Mouse (Mus musculus) cerebellum, adult (tissue): Measurements from ENCODE around the gene Mars2.

ENCODE experiments used
- ATAC-seq: cut with Nextera tagmentation; 2 replicates; pipeline ENCODE4 v1.9.2; 2017; ENCODE audit warnings: mild to moderate bottlenecking, moderate library complexity, mixed read lengths; ENCODE audit not compliant: insufficient number of reproducible peaks, low FRiP score, low TSS enrichment

Mars2 gene

GRCm38 (mm10) chr1:55217191-55217590, 19.8 kb upstream of the Mars2 start:
- no peak for ATAC-seq

GRCm38 (mm10) chr1:55221352-55221751, 15.6 kb upstream of the Mars2 start:
- no peak for ATAC-seq

- ATAC-seq, result no peak
Observed at GRCm38 (mm10) chr1:55223026-55223425, 14.0 kb upstream of the Mars2 start.

- ATAC-seq, result no peak
Observed at GRCm38 (mm10) chr1:55224111-55224510, 12.9 kb upstream of the Mars2 start.

- ATAC-seq, result no peak
Observed at GRCm38 (mm10) chr1:55225398-55225797, 11.6 kb upstream of the Mars2 start.

DNA sequence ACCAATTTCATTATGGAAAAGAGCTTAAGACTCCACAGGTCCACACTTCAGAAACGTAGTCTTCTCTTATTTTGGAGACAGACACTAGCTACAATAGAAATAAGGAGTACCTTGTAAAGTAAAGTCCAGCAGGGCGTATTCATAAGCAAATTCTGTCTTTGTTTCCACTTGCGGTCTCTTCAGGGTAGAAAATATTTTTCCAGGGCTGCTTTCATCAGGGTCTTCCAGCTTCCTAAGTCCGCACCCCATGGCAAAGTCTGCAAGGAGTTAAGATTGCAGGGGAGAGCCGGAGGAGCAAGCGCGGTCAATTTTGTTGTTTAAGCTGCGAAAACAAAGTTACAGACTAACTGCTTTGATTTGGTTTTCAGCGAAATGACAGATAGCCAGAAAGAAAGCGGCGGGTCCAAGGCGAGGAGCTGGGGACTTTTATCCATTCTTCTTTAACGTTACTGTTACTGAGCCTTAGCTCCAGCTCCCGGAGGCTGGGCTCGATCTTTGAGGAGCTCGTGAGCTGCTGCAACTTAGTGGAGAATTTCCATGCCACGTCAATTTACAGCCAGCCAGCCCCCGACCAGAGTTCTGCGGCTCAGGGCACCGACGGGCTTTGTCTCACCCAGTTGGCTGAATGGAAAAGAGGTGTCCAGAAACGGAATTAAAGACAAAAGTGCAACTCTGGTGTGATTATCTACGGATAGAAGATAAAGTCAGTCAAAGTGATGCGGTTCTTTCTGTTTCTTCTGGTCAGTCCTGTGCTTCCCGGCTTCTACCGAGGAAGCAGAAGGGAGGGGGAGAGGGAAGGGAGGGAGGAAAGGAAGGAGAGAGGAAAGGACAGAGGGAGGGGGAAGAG, 10.7 kb upstream of the Mars2 start, which contains the start of gene Rftn2:
Gene Rftn2, minus strand, starts transcription at position 772 of the 847 bp plus-strand sequence.
- no peak for ATAC-seq

GRCm38 (mm10) chr1:55227376-55227775, 9.6 kb upstream of the Mars2 start:
- no peak for ATAC-seq

DNA sequence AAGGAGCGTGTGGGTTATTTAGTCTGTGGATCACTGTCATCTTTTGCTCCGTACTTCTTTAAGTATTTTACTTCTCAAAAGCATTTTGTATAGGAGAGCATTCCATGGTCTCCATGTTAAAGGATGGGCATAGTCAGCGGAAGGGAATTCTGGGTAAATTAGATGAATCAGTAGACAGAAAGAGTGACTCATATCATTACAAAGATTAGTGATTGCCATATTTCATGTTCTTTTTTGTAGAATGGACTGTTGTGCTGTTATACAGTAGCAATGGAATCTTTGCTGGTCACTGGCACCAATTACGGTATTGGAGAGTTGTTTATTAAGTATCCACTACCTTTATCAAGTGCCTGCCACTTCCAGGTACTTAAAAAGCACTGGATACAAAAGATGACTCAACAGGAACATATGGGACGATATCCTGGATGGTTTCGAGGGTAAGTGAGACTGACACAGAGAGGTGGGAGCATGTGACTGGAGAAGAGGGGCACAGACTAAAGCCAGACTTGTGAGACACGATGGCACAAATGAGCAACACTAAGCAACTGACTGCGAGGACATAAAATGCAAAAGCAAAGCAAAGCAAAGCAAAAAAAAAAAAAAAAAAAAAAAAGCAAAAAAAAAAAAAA, 8.6 kb upstream of the Mars2 start:
- no peak for ATAC-seq

DNA sequence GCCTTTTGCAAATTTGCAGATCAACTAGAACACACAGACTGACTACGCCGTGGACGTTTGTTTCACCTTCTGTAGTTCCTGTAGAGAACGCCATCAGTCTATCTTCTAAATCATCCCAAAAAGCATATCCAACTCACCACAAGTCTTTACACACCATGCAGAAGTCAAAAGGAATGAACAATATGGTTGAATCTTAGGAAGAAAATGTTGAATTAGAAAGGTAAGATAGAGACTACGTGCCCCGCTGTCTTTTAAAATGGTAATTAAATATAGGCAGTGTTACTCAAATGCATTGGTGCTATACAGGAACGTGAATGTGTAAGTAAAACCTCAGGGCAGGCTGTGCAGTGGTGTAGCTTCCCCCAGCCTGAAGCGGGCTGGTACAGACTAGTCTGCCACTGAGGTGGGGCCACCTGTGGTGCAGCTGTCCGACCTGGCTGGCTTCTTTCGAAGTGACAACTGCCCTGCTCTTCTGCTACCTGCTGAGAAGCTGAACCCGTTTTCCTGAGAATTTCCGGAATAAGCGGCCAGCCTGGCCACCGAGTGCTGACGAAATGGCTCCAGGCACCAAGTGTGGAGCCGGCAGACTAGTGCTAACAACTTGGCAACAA, 2.0 kb upstream of the Mars2 start:
- ATAC-seq, result no peak

- no peak for ATAC-seq
Observed at GRCm38 (mm10) chr1:55236487-55236886, 490 bp upstream of the Mars2 start.

GRCm38 (mm10) chr1:55237643-55238161, 725 bp downstream of the Mars2 start:
- no peak; the same call in 1 of the 2 replicates for ATAC-seq

- ATAC-seq, result no peak
Observed at GRCm38 (mm10) chr1:55238496-55238895, 1.5 kb downstream of the Mars2 start.

GRCm38 (mm10) chr1:55239237-55239636, 2.3 kb downstream of the Mars2 start:
- ATAC-seq, result no peak

DNA sequence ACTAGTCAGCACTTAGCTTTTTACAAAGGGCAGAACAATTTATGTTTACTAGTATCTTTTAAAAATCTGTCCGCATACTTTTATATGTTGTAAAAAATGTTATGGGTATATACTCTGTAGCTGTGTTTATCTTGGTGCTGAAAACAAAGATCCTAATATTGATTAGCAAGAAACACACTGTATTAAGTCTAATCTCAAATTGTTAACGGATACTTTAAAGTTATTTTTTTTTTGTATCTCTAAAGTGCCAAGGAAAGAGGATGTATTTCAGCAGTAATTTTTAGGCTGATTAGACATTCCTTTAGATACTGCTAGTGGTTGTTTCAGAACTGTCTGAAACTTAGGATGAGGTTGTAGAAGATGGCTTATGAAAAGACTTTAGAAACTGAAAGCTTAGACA, 9.4 kb downstream of the Mars2 start:
- ATAC-seq, result no peak

- no peak for ATAC-seq
Observed at GRCm38 (mm10) chr1:55264385-55264784, 27.4 kb downstream of the Mars2 start.

- ATAC-seq, result no peak
Observed at GRCm38 (mm10) chr1:55265447-55265846, 28.5 kb downstream of the Mars2 start.

DNA sequence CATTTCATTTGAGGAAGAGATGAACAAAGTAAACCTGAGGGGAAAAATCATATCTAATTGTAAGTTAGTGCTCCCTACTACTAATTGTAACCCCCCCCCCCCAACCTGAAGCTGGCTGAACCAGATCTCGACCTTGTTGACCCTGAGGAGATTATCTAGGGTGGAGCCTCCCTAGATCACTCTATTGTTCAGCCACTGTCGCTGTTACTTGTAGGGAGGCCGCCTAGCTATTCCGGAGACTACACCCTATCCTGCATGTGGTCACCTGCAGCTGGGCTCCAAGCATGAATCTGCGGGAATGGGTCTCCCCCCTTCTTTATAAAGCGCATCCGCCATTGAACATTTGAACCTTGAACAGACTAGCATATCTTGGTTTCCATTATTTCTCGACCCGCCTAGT, 42.1 kb downstream of the Mars2 start:
- no peak for ATAC-seq
